Mouse (Mus musculus): ENCODE results near the gene Olfr92.

Gene Olfr92

GRCm38 (mm10) chr17:37062101-37062641 lies 57.7 kb downstream of the Olfr92 start:
- no peak for DNase-seq

GRCm38 (mm10) chr17:37061435-37061834 lies 58.5 kb downstream of the Olfr92 start:
- DNase-seq, result no peak
